Mouse (Mus musculus): ENCODE data around the gene Trappc5. TPM values are rescaled to one million over a fixed set of nuclear protein-coding genes. Genes with fewer than 3 reads are reported as not detected.

Gene Trappc5
- total and polyA plus RNA-seq, 3 experiments, result 43.0 to 48.6 TPM; not detected in 1

GRCm38 (mm10) chr8:3656725-3657381 lies 19.2 kb upstream of the Trappc5 start:
- Histone ChIP-seq H3K4me3 (ENCODE audit: control insufficient read depth in 1 of 2, insufficient read depth in 1 of 2, low read depth in 2 of 2, low read length in 2 of 2) (no peak overlapping the region), H3K27me3 (ENCODE audit: control insufficient read depth in 1 of 2, insufficient read depth in 2 of 2, low read length in 2 of 2) (no peaks in the 10 kb centered on the region; a peak in 1 of 4 replicates), H3K79me2 (ENCODE audit: control insufficient read depth, insufficient read depth, low read length, poor library complexity) (no peaks in the 10 kb centered on the region), H3K9ac (ENCODE audit: control insufficient read depth, low read depth, low read length, poor library complexity, severe bottlenecking) (no peak overlapping the region), H3K27ac (ENCODE audit: control insufficient read depth, low read depth, low read length) (no peak overlapping the region), H3K4me1 (ENCODE audit: control insufficient read depth in 1 of 2, insufficient read depth in 2 of 2, low read length in 2 of 2) (no peaks in the 10 kb centered on the region), H3K36me3 (ENCODE audit: control insufficient read depth in 1 of 2, insufficient read depth in 2 of 2, low read length in 2 of 2) (no peaks in the 10 kb centered on the region), H3K9me3 (replicated peaks; ENCODE audit: insufficient read depth, low read length) (no peaks in the 10 kb centered on the region)
- no peak for TF ChIP-seq UBTF (IDR thresholded peaks at IDR 0.05; ENCODE audit: borderline replicate concordance, insufficient read depth, low read depth, low read length)
- no peak for TF ChIP-seq MYC (IDR thresholded peaks at IDR 0.05; ENCODE audit: low read depth, low read length)
- no peak for TF ChIP-seq RAD21 (IDR thresholded peaks at IDR 0.05; ENCODE audit: low read depth, low read length)
- no peak for TF ChIP-seq CHD2 (IDR thresholded peaks at IDR 0.05; ENCODE audit: low read length)
- no peak for TF ChIP-seq NELFE (IDR thresholded peaks at IDR 0.05; ENCODE audit: low read depth, low read length)
- TF ChIP-seq CTCF (IDR thresholded peaks at IDR 0.05 in 2 of 3, conservative IDR thresholded peaks at IDR 0.05 in 1 of 3; ENCODE audit: control insufficient read depth in 1 of 3, insufficient read depth in 1 of 3, low read depth in 2 of 3, low read length in 3 of 3, poor library complexity in 1 of 3, severe bottlenecking in 1 of 3), result no peak
- TF ChIP-seq TAL1 (IDR thresholded peaks at IDR 0.05; ENCODE audit: low read length), result no peak
- DNase-seq (ENCODE audit: low read depth, low spot score), result no peak

GRCm38 (mm10) chr8:3660889-3661288 lies 15.2 kb upstream of the Trappc5 start:
- TF ChIP-seq USF2 (IDR thresholded peaks at IDR 0.05; ENCODE audit: borderline replicate concordance in 1 of 2, insufficient read depth in 1 of 2, low read depth in 1 of 2, low read length in 2 of 2) (no peak), RAD21 (IDR thresholded peaks at IDR 0.05; ENCODE audit: low read depth, low read length) (no peak), GATA1 (IDR thresholded peaks at IDR 0.05; ENCODE audit: low read depth, low read length) (no peak), MYC (IDR thresholded peaks at IDR 0.05; ENCODE audit: low read depth, low read length) (no peak), NRF1 (IDR thresholded peaks at IDR 0.05; ENCODE audit: insufficient read depth, low read depth, low read length, poor library complexity, severe bottlenecking) (no peak), ETS1 (IDR thresholded peaks at IDR 0.05; ENCODE audit: low read depth, low read length) (no peak), NELFE (IDR thresholded peaks at IDR 0.05; ENCODE audit: low read depth, low read length) (no peak), POLR2AphosphoS2 (IDR thresholded peaks at IDR 0.05; ENCODE audit: low read length) (no peak), ZC3H11A (IDR thresholded peaks at IDR 0.05; ENCODE audit: low read depth, low read length) (no peak), SIN3A (IDR thresholded peaks at IDR 0.05; ENCODE audit: low read length) (no peak), POLR2A (IDR thresholded peaks at IDR 0.05; ENCODE audit: control insufficient read depth in 1 of 2, insufficient read depth in 1 of 2, low read depth in 1 of 2, low read length in 2 of 2, poor library complexity in 1 of 2) (no peak)
- Histone ChIP-seq H3K27me3 (ENCODE audit: control insufficient read depth in 1 of 2, insufficient read depth in 2 of 2, low read length in 2 of 2) (no peaks in the 10 kb centered on the region; a peak in 2 of 4 replicates), H3K36me3 (ENCODE audit: control insufficient read depth in 1 of 2, insufficient read depth in 2 of 2, low read length in 2 of 2) (peaks cover 0 to 4% of the 10 kb centered on the region in 2 experiments; a peak in 2 of 4 replicates), H3K27ac (ENCODE audit: control insufficient read depth, low read depth, low read length) (no peak overlapping the region), H3K4me3 (ENCODE audit: control insufficient read depth in 1 of 2, insufficient read depth in 1 of 2, low read depth in 2 of 2, low read length in 2 of 2) (no peak overlapping the region), H3K79me2 (ENCODE audit: control insufficient read depth, insufficient read depth, low read length, poor library complexity) (no peaks in the 10 kb centered on the region), H3K9me3 (replicated peaks; ENCODE audit: insufficient read depth, low read length) (no peaks in the 10 kb centered on the region), H3K9ac (ENCODE audit: control insufficient read depth, low read depth, low read length, poor library complexity, severe bottlenecking) (no peak overlapping the region), H3K4me1 (ENCODE audit: control insufficient read depth in 1 of 2, insufficient read depth in 2 of 2, low read length in 2 of 2) (peaks cover 0 to 10% of the 10 kb centered on the region in 2 experiments; a peak in 1 of 4 replicates)
- no peak for DNase-seq (ENCODE audit: low read depth, low spot score)

Measured in MEL (cell line).